Mouse (Mus musculus): ENCODE measurements around the gene Gm3417. TPM values are rescaled to one million over a fixed set of nuclear protein-coding genes. Genes with fewer than 3 reads are reported as not detected.
"Not testable (repeated sequence)": the region's sequence is repeated elsewhere in the genome, so short reads cannot be mapped to it uniquely, and the experiment has no call there.

The Gm3417 gene
- polyA plus RNA-seq, 1 experiment from 2014 or later, result not detected

- H3K36me3 ChIP-seq (ENCODE audit: control insufficient read depth, insufficient read depth, low read length), result peaks cover 31% of the 10 kb centered on the region
- H3K9me3 ChIP-seq (ENCODE audit: control insufficient read depth, low read length); H3K27me3 ChIP-seq (replicated peaks; ENCODE audit: control insufficient read depth, insufficient read depth, low read length); DNase-seq (ENCODE audit: low spot score); ATAC-seq (replicated peaks; ENCODE audit: low FRiP score, low TSS enrichment, low read depth): not testable (repeated sequence)
- peak overlapping the region; percentile 77; the same call in 1 of the 2 replicates for H3K9ac ChIP-seq (ENCODE audit: low read length)
- H3K4me1 ChIP-seq (replicated peaks; ENCODE audit: control insufficient read depth, insufficient read depth, low read length), result peaks cover 20% of the 10 kb centered on the region
- H3K27ac ChIP-seq (ENCODE audit: low read depth), result 0 out of 2 replicates have a peak overlapping the region, but pooled peaks have one; percentile 34
- 70% methylated on average over 6 of the region's 6 CpGs for WGBS
- H3K4me2 ChIP-seq (ENCODE audit: low read length), result peak overlapping the region; percentile 56
- peak overlapping the region; percentile 87 for H3K4me3 ChIP-seq (ENCODE audit: low read depth, low read length)
Observed at GRCm38 (mm10) chr17:14942181-14942580, 36.4 kb downstream of the Gm3417 start.

- H3K27ac ChIP-seq (ENCODE audit: low read depth), result no peak overlapping the region
- DNase-seq (ENCODE audit: low spot score) (no peak), ATAC-seq (replicated peaks; ENCODE audit: low FRiP score, low TSS enrichment, low read depth) (no peak)
- no peaks in the 10 kb centered on the region for H3K4me1 ChIP-seq (replicated peaks; ENCODE audit: control insufficient read depth, insufficient read depth, low read length)
- H3K36me3 ChIP-seq (ENCODE audit: control insufficient read depth, insufficient read depth, low read length), result no peaks in the 10 kb centered on the region
- no peaks in the 10 kb centered on the region for H3K9me3 ChIP-seq (ENCODE audit: control insufficient read depth, low read length)
- H3K4me3 ChIP-seq (ENCODE audit: low read depth, low read length), result no peak overlapping the region
- H3K9ac ChIP-seq (ENCODE audit: low read length), result no peak overlapping the region
- H3K27me3 ChIP-seq (replicated peaks; ENCODE audit: control insufficient read depth, insufficient read depth, low read length), result no peaks in the 10 kb centered on the region
- no peak overlapping the region for H3K4me2 ChIP-seq (ENCODE audit: low read length)
- WGBS, result 59% methylated on average over 5 of the region's 5 CpGs
Observed at GRCm38 (mm10) chr17:14935841-14936605, 42.6 kb downstream of the Gm3417 start.

- H3K4me2 ChIP-seq (ENCODE audit: low read length); H3K27me3 ChIP-seq (replicated peaks; ENCODE audit: control insufficient read depth, insufficient read depth, low read length); H3K9me3 ChIP-seq (ENCODE audit: control insufficient read depth, low read length); H3K4me1 ChIP-seq (replicated peaks; ENCODE audit: control insufficient read depth, insufficient read depth, low read length); H3K36me3 ChIP-seq (ENCODE audit: control insufficient read depth, insufficient read depth, low read length); H3K9ac ChIP-seq (ENCODE audit: low read length); ATAC-seq (replicated peaks; ENCODE audit: low FRiP score, low TSS enrichment, low read depth); H3K27ac ChIP-seq (ENCODE audit: low read depth); H3K4me3 ChIP-seq (ENCODE audit: low read depth, low read length); DNase-seq (ENCODE audit: low spot score): not testable (repeated sequence)
- WGBS, result 79% methylated on average over 14 of the region's 14 CpGs
Observed at GRCm38 (mm10) chr17:14935280-14935679, 43.3 kb downstream of the Gm3417 start.

GRCm38 (mm10) chr17:14931469-14931868 lies 47.1 kb downstream of the Gm3417 start:
- Histone ChIP-seq H3K9me3 (ENCODE audit: control insufficient read depth, low read length) (no peaks in the 10 kb centered on the region), H3K36me3 (ENCODE audit: control insufficient read depth, insufficient read depth, low read length) (no peaks in the 10 kb centered on the region), H3K9ac (ENCODE audit: low read length) (no peak overlapping the region), H3K27ac (ENCODE audit: low read depth) (no peak overlapping the region), H3K4me3 (ENCODE audit: low read depth, low read length) (no peak overlapping the region), H3K4me1 (replicated peaks; ENCODE audit: control insufficient read depth, insufficient read depth, low read length) (no peaks in the 10 kb centered on the region), H3K27me3 (replicated peaks; ENCODE audit: control insufficient read depth, insufficient read depth, low read length) (no peaks in the 10 kb centered on the region), H3K4me2 (ENCODE audit: low read length) (no peak overlapping the region)
- WGBS, result 83% methylated on average over 5 of the region's 5 CpGs
- DNase-seq (ENCODE audit: low spot score), result no peak
- no peak for ATAC-seq (replicated peaks; ENCODE audit: low FRiP score, low TSS enrichment, low read depth)

GRCm38 (mm10) chr17:14930697-14931096 lies 47.9 kb downstream of the Gm3417 start:
- no peaks in the 10 kb centered on the region for H3K27me3 ChIP-seq (replicated peaks; ENCODE audit: control insufficient read depth, insufficient read depth, low read length)
- DNase-seq (ENCODE audit: low spot score) (no peak), ATAC-seq (replicated peaks; ENCODE audit: low FRiP score, low TSS enrichment, low read depth) (no peak)
- H3K36me3 ChIP-seq (ENCODE audit: control insufficient read depth, insufficient read depth, low read length), result no peaks in the 10 kb centered on the region
- 83% methylated on average over 7 of the region's 7 CpGs for WGBS
- H3K9ac ChIP-seq (ENCODE audit: low read length), result no peak overlapping the region
- no peaks in the 10 kb centered on the region for H3K9me3 ChIP-seq (ENCODE audit: control insufficient read depth, low read length)
- H3K4me2 ChIP-seq (ENCODE audit: low read length), result no peak overlapping the region
- no peaks in the 10 kb centered on the region for H3K4me1 ChIP-seq (replicated peaks; ENCODE audit: control insufficient read depth, insufficient read depth, low read length)
- no peak overlapping the region for H3K27ac ChIP-seq (ENCODE audit: low read depth)
- H3K4me3 ChIP-seq (ENCODE audit: low read depth, low read length), result no peak overlapping the region

GRCm38 (mm10) chr17:14928631-14929030 lies 50.0 kb downstream of the Gm3417 start:
- no peak for ATAC-seq (replicated peaks; ENCODE audit: low FRiP score, low TSS enrichment, low read depth)
- 69% methylated on average over 5 of the region's 5 CpGs for WGBS
- no peak overlapping the region for H3K4me3 ChIP-seq (ENCODE audit: low read depth, low read length)
- DNase-seq (ENCODE audit: low spot score), result no peak
- H3K4me1 ChIP-seq (replicated peaks; ENCODE audit: control insufficient read depth, insufficient read depth, low read length), result no peaks in the 10 kb centered on the region
- no peaks in the 10 kb centered on the region for H3K27me3 ChIP-seq (replicated peaks; ENCODE audit: control insufficient read depth, insufficient read depth, low read length)
- H3K9me3 ChIP-seq (ENCODE audit: control insufficient read depth, low read length), result no peaks in the 10 kb centered on the region
- no peaks in the 10 kb centered on the region for H3K36me3 ChIP-seq (ENCODE audit: control insufficient read depth, insufficient read depth, low read length)
- no peak overlapping the region for H3K4me2 ChIP-seq (ENCODE audit: low read length)
- no peak overlapping the region for H3K27ac ChIP-seq (ENCODE audit: low read depth)
- no peak overlapping the region for H3K9ac ChIP-seq (ENCODE audit: low read length)

- DNase-seq (ENCODE audit: low spot score), result no peak
- no peaks in the 10 kb centered on the region for H3K27me3 ChIP-seq (replicated peaks; ENCODE audit: control insufficient read depth, insufficient read depth, low read length)
- no peaks in the 10 kb centered on the region for H3K4me1 ChIP-seq (replicated peaks; ENCODE audit: control insufficient read depth, insufficient read depth, low read length)
- no peak overlapping the region for H3K9ac ChIP-seq (ENCODE audit: low read length)
- H3K9me3 ChIP-seq (ENCODE audit: control insufficient read depth, low read length), result no peaks in the 10 kb centered on the region
- no peak overlapping the region for H3K27ac ChIP-seq (ENCODE audit: low read depth)
- H3K4me3 ChIP-seq (ENCODE audit: low read depth, low read length), result no peak overlapping the region
- no peak overlapping the region for H3K4me2 ChIP-seq (ENCODE audit: low read length)
- 82% methylated on average over 8 of the region's 8 CpGs for WGBS
- no peaks in the 10 kb centered on the region for H3K36me3 ChIP-seq (ENCODE audit: control insufficient read depth, insufficient read depth, low read length)
- ATAC-seq (replicated peaks; ENCODE audit: low FRiP score, low TSS enrichment, low read depth), result no peak
Observed at GRCm38 (mm10) chr17:14927644-14928218, 50.9 kb downstream of the Gm3417 start.

- no peak overlapping the region for H3K27ac ChIP-seq (ENCODE audit: low read depth)
- ATAC-seq (replicated peaks; ENCODE audit: low FRiP score, low TSS enrichment, low read depth) (no peak), DNase-seq (ENCODE audit: low spot score) (no peak)
- 65% methylated on average over 6 of the region's 6 CpGs for WGBS
- no peaks in the 10 kb centered on the region for H3K4me1 ChIP-seq (replicated peaks; ENCODE audit: control insufficient read depth, insufficient read depth, low read length)
- H3K9me3 ChIP-seq (ENCODE audit: control insufficient read depth, low read length), result no peaks in the 10 kb centered on the region
- H3K4me3 ChIP-seq (ENCODE audit: low read depth, low read length), result no peak overlapping the region
- no peaks in the 10 kb centered on the region for H3K27me3 ChIP-seq (replicated peaks; ENCODE audit: control insufficient read depth, insufficient read depth, low read length)
- H3K9ac ChIP-seq (ENCODE audit: low read length), result no peak overlapping the region
- H3K36me3 ChIP-seq (ENCODE audit: control insufficient read depth, insufficient read depth, low read length), result no peaks in the 10 kb centered on the region
- H3K4me2 ChIP-seq (ENCODE audit: low read length), result no peak overlapping the region
Observed at GRCm38 (mm10) chr17:14921582-14921981, 57.0 kb downstream of the Gm3417 start.

GRCm38 (mm10) chr17:14917866-14918265 lies 60.7 kb downstream of the Gm3417 start:
- WGBS, result 89% methylated on average over 8 of the region's 8 CpGs
- H3K27me3 ChIP-seq (replicated peaks; ENCODE audit: control insufficient read depth, insufficient read depth, low read length), result no peaks in the 10 kb centered on the region
- H3K4me3 ChIP-seq (ENCODE audit: low read depth, low read length), result no peak overlapping the region
- H3K4me1 ChIP-seq (replicated peaks; ENCODE audit: control insufficient read depth, insufficient read depth, low read length), result no peaks in the 10 kb centered on the region
- no peak overlapping the region for H3K4me2 ChIP-seq (ENCODE audit: low read length)
- no peaks in the 10 kb centered on the region for H3K9me3 ChIP-seq (ENCODE audit: control insufficient read depth, low read length)
- no peak overlapping the region for H3K27ac ChIP-seq (ENCODE audit: low read depth)
- no peak overlapping the region for H3K9ac ChIP-seq (ENCODE audit: low read length)
- ATAC-seq (replicated peaks; ENCODE audit: low FRiP score, low TSS enrichment, low read depth), result no peak
- DNase-seq (ENCODE audit: low spot score), result no peak
- H3K36me3 ChIP-seq (ENCODE audit: control insufficient read depth, insufficient read depth, low read length), result no peaks in the 10 kb centered on the region
